Mouse (Mus musculus) CH12.LX (cell line): ENCODE results near the gene Pcsk6. TPM values are rescaled to one million over a fixed set of nuclear protein-coding genes. Genes with fewer than 3 reads are reported as not detected.

Experiments
- DNase-seq: peaks from one replicate; pipeline ENCODE4 v3.0.0-alpha.2; 2013; ENCODE audit errors: extremely low read depth
- H3K27ac ChIP-seq: 2 replicates; pipeline ENCODE4 v1.5.1; 2012; ENCODE audit warnings: low read depth, mild to moderate bottlenecking, control low read depth, moderate library complexity; ENCODE audit not compliant: insufficient read depth
- H3K27me3 ChIP-seq: replicated peaks from 2 replicates; pipeline ENCODE3; 2012; ENCODE audit warnings: inconsistent platforms
- H3K36me3 ChIP-seq, 2 experiments: replicated peaks in 1 of 2; 2 replicates each; pipeline versions ENCODE3 to v1.6.1; 2012; ENCODE audit warnings: inconsistent platforms in 1 of 2, low read length in 1 of 2, mild to moderate bottlenecking in 1 of 2, mixed read lengths in 1 of 2, moderate library complexity in 1 of 2; ENCODE audit not compliant: control insufficient read depth in 1 of 2, insufficient read depth in 1 of 2
- H3K4me1 ChIP-seq, 2 experiments: 2 replicates each; pipeline ENCODE4 v1.6.1; 2012; ENCODE audit warnings: inconsistent platforms in 1 of 2, moderate library complexity in 1 of 2; ENCODE audit not compliant: insufficient read depth in 2 of 2, control insufficient read depth in 1 of 2
- H3K4me2 ChIP-seq: 2 replicates; pipeline ENCODE4 v1.6.1; 2012; ENCODE audit warnings: low read depth, mild to moderate bottlenecking, control low read depth; ENCODE audit not compliant: poor library complexity, insufficient read depth, severe bottlenecking
- H3K4me3 ChIP-seq, 3 experiments: fragments of 150-350 bp in 1 of 3; sonication (generic) in 1 of 3; replicated peaks in 1 of 3; 2 replicates each; pipeline versions ENCODE3 to v1.5.1; 2011 to 2012; ENCODE audit warnings: low read depth in 2 of 3, low read length in 2 of 3, mild to moderate bottlenecking in 2 of 3, moderate library complexity in 2 of 3, control low read depth in 1 of 3, improper control_type of control experiment in 1 of 3, inconsistent platforms in 1 of 3, mixed read lengths in 1 of 3; ENCODE audit not compliant: poor library complexity in 1 of 3
- H3K79me2 ChIP-seq: replicated peaks from 2 replicates; pipeline ENCODE4 v1.6.1; 2012; ENCODE audit warnings: mild to moderate bottlenecking, moderate library complexity; ENCODE audit not compliant: control insufficient read depth, poor library complexity, insufficient read depth, severe bottlenecking; ENCODE audit errors: extremely low read depth
- H3K9ac ChIP-seq: 2 replicates; pipeline ENCODE4 v1.6.1; 2012; ENCODE audit warnings: low read depth, mild to moderate bottlenecking, control low read depth, moderate library complexity; ENCODE audit not compliant: insufficient read depth
- H3K9me3 ChIP-seq: replicated peaks from 2 replicates; pipeline ENCODE3; 2012; ENCODE audit warnings: low read length, inconsistent platforms, mixed read lengths
- CTCF ChIP-seq, 2 experiments: IDR thresholded peaks in 1 of 2; conservative IDR thresholded peaks in 1 of 2; 2 replicates each; pipeline ENCODE4 v1.5.1; 2011 to 2012; ENCODE audit warnings: low read depth in 2 of 2, low read length in 2 of 2, improper control_type of control experiment in 1 of 2, inconsistent platforms in 1 of 2, mild to moderate bottlenecking in 1 of 2, moderate library complexity in 1 of 2
- E2F4 ChIP-seq: IDR thresholded peaks from 2 replicates; pipeline ENCODE4 v1.6.1; 2011; ENCODE audit warnings: low read depth, low read length, improper control_type of control experiment; ENCODE audit not compliant: insufficient replicate concordance
- EP300 ChIP-seq: IDR thresholded peaks from 2 replicates; pipeline ENCODE4 v1.6.1; 2011; ENCODE audit warnings: low read length, improper control_type of control experiment
- ETS1 ChIP-seq: conservative IDR thresholded peaks from 2 replicates; pipeline ENCODE4 v1.6.1; 2012; ENCODE audit warnings: low read depth, mild to moderate bottlenecking, inconsistent platforms, low read length, improper control_type of control experiment, moderate library complexity
- GABPA ChIP-seq: IDR thresholded peaks from 2 replicates; pipeline ENCODE4 v1.6.1; 2012; ENCODE audit warnings: low read depth, low read length, improper control_type of control experiment, inconsistent platforms; ENCODE audit not compliant: insufficient replicate concordance
- JUN ChIP-seq: IDR thresholded peaks from 2 replicates; pipeline ENCODE4 v1.6.1; 2011; ENCODE audit warnings: low read depth, mild to moderate bottlenecking, low read length, improper control_type of control experiment, moderate library complexity; ENCODE audit not compliant: insufficient read depth
- KAT2A ChIP-seq: IDR thresholded peaks from 2 replicates; pipeline ENCODE4 v1.6.1; 2012; ENCODE audit warnings: low read length, improper control_type of control experiment, inconsistent platforms; ENCODE audit not compliant: insufficient replicate concordance
- MEF2A ChIP-seq: IDR thresholded peaks from 2 replicates; pipeline ENCODE4 v1.6.1; 2014; ENCODE audit warnings: low read depth, mild to moderate bottlenecking, inconsistent platforms, low read length, improper control_type of control experiment, borderline replicate concordance
- MXI1 ChIP-seq: IDR thresholded peaks from 2 replicates; pipeline ENCODE4 v1.6.1; 2011; ENCODE audit warnings: mild to moderate bottlenecking, low read depth, low read length, improper control_type of control experiment
- MYC ChIP-seq: IDR thresholded peaks from 2 replicates; pipeline ENCODE4 v1.6.1; 2011; ENCODE audit warnings: low read depth, mild to moderate bottlenecking, improper control_type of control experiment, low read length
- NELFE ChIP-seq: IDR thresholded peaks from 2 replicates; pipeline ENCODE4 v1.6.1; 2011; ENCODE audit warnings: low read depth, low read length, improper control_type of control experiment
- PAX5 ChIP-seq: IDR thresholded peaks from 2 replicates; pipeline ENCODE4 v1.6.1; 2012; ENCODE audit warnings: low read length, inconsistent platforms, mixed read lengths
- POLR2AphosphoS2 ChIP-seq: IDR thresholded peaks from 2 replicates; pipeline ENCODE4 v1.6.1; 2011; ENCODE audit warnings: low read depth, low read length, improper control_type of control experiment
- RAD21 ChIP-seq: IDR thresholded peaks from 2 replicates; pipeline ENCODE4 v1.6.1; 2011; ENCODE audit warnings: low read depth, mild to moderate bottlenecking, low read length, improper control_type of control experiment, moderate library complexity
- SIN3A ChIP-seq: IDR thresholded peaks from 2 replicates; pipeline ENCODE4 v1.6.1; 2012; ENCODE audit warnings: low read length, improper control_type of control experiment, inconsistent platforms
- SMC3 ChIP-seq: IDR thresholded peaks from 2 replicates; pipeline ENCODE4 v1.6.1; 2011; ENCODE audit warnings: low read depth, low read length, improper control_type of control experiment
- TBP ChIP-seq: conservative IDR thresholded peaks from 2 replicates; pipeline ENCODE4 v1.6.1; 2011; ENCODE audit warnings: low read depth, low read length, improper control_type of control experiment
- TCF12 ChIP-seq: IDR thresholded peaks from 2 replicates; pipeline ENCODE4 v1.6.1; 2014; ENCODE audit warnings: low read depth, mild to moderate bottlenecking, inconsistent platforms, low read length, improper control_type of control experiment
- USF2 ChIP-seq: conservative IDR thresholded peaks from 2 replicates; pipeline ENCODE4 v1.6.1; 2011; ENCODE audit warnings: low read depth, low read length, improper control_type of control experiment
- ZMIZ1 ChIP-seq: IDR thresholded peaks from 2 replicates; pipeline ENCODE4 v1.6.1; 2012; ENCODE audit warnings: low read depth, mild to moderate bottlenecking, inconsistent platforms, low read length, improper control_type of control experiment
- ZNF384 ChIP-seq: IDR thresholded peaks from 2 replicates; pipeline ENCODE4 v1.6.1; 2012; ENCODE audit warnings: low read depth, low read length, improper control_type of control experiment, inconsistent platforms
- dilution Hi-C: fragments of 300-500 bp; cut with MboI; formaldehyde crosslinking; loops from 2 replicates; pipeline ENCODE4 v1.14.3; 2020; ENCODE audit warnings: low sequenced_read_pairs; ENCODE audit not compliant: extremely low pct_unique_long_range_greater_than_20kb, extremely low pct_ligation_motif_present
- in situ Hi-C: fragments of 300-500 bp; cut with MboI; formaldehyde crosslinking; loops from 3 replicates; pipeline ENCODE4 v1.14.3; 2019; ENCODE audit warnings: low sequenced_read_pairs, low pct_ligation_motif_present, low pct_unique_long_range_greater_than_20kb, mixed read lengths
- polyA plus RNA-seq: library from polyadenylated mRNA; unstranded; fragments of >175 nt; gene quantifications from 2 replicates; pipeline ENCODE4 v1.2.1, GENCODE M21; 2012; ENCODE audit warnings: low read depth; ENCODE audit not compliant: insufficient read length
- total RNA-seq, 2 experiments: library from RNA; depleted of rRNA; stranded (reverse); fragments of 300-350 nt in 1 of 2; fragments of >200 nt in 1 of 2; gene quantifications; 2 replicates each; pipeline ENCODE4 v1.2.3; 2012 to 2014

The Pcsk6 gene
- total and polyA plus RNA-seq, 3 experiments: not detected

DNA sequence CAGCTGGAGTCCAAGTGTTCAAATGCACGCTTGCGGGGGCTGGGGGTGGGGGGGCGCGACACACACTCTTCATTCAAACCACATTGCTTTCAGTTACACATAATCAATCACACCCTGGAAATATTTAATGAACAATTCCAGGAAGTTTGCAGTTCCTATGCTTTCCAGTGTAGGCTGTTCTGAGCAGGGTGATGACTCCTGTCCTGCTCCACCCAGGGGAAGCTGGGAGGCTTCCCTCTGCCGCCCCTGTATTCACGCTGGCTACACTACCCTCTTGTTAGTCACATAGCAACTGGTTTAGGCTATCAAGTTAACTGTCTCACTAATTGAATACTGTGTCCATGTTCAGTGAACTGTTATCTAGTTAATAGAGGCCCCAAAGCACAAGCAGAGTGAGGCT is 149.0 kb downstream of the Pcsk6 start:
- Histone ChIP-seq H3K9ac (no peak overlapping the region), H3K27ac (no peak overlapping the region), H3K4me1 (no peaks in the 10 kb centered on the region), H3K79me2 (no peaks in the 10 kb centered on the region), H3K36me3 (no peaks in the 10 kb centered on the region), H3K4me3 (no peak overlapping the region), H3K9me3 (no peaks in the 10 kb centered on the region), H3K27me3 (peaks cover 85% of the 10 kb centered on the region), H3K4me2 (no peak overlapping the region)
- no peak for TF ChIP-seq TBP
- TF ChIP-seq JUN: no peak
- no peak for TF ChIP-seq MXI1
- TF ChIP-seq GABPA: no peak
- no peak for TF ChIP-seq PAX5
- no peak for TF ChIP-seq POLR2AphosphoS2
- no peak for TF ChIP-seq E2F4
- TF ChIP-seq USF2: no peak
- no peak for TF ChIP-seq EP300
- no peak for TF ChIP-seq MEF2A
- no peak for TF ChIP-seq ETS1
- no peak for TF ChIP-seq RAD21
- TF ChIP-seq TCF12: no peak
- no peak for TF ChIP-seq ZNF384
- no peak for TF ChIP-seq SIN3A
- no peak for TF ChIP-seq NELFE
- TF ChIP-seq SMC3: no peak
- TF ChIP-seq MYC: no peak
- no peak for TF ChIP-seq ZMIZ1
- TF ChIP-seq KAT2A: no peak
- in situ Hi-C loops: no loop called here
- no peak for DNase-seq
- dilution Hi-C loops: no loop called here

DNA sequence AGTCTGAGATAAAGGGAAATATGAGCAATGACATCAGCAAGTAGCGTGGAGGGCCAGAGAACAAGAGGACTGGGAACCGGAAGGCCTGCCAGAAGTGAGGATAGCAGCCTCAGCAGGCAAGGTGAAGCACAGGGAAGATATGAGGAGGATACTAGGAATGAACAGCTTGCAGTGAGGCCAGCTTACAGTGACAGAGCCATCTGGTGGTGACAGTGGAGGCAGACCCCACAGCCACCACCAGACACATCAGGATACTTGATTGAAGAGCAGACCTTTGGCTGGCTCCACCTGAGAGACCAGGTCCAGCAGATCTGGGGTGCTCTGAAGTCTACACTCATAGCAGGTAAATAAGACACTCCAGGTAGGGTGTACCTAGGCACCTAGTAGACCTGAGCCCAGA is 166.2 kb downstream of the Pcsk6 start:
- Histone ChIP-seq H3K4me3 (no peak overlapping the region), H3K36me3 (no peaks in the 10 kb centered on the region), H3K27me3 (peaks cover 84% of the 10 kb centered on the region), H3K79me2 (no peaks in the 10 kb centered on the region), H3K9me3 (peaks cover 5% of the 10 kb centered on the region), H3K9ac (no peak overlapping the region), H3K4me1 (no peaks in the 10 kb centered on the region), H3K27ac (no peak overlapping the region), H3K4me2 (no peak overlapping the region)
- peak; percentile 8 for DNase-seq
- in situ Hi-C loops: no loop called here
- dilution Hi-C loops: no loop called here
- TF ChIP-seq RAD21: peak; percentile 37
- no peak for TF ChIP-seq MEF2A
- no peak for TF ChIP-seq ETS1
- TF ChIP-seq SMC3: peak; percentile 63
- peak in 1 of 2 experiments; percentile 56; a peak in 2 of 4 replicates for TF ChIP-seq CTCF (conservative IDR thresholded peaks at IDR 0.05 in 1 of 2, IDR thresholded peaks at IDR 0.05 in 1 of 2; ENCODE audit: low read depth in 2 of 2, low read length in 2 of 2)
